Mouse (Mus musculus): ENCODE results near the gene Hoxa4. TPM values are rescaled to one million over a fixed set of nuclear protein-coding genes. Genes with fewer than 3 reads are reported as not detected.

Gene Hoxa4
- polyA plus RNA-seq, 1 experiment from 2014 or later, result 0.13 TPM

GRCm38 (mm10) chr6:52200751-52201250 is 9.2 kb upstream of the Hoxa4 start:
- H3K27ac ChIP-seq (ENCODE audit: low read depth), result no peak overlapping the region
- TF ChIP-seq EP300 (IDR thresholded peaks at IDR 0.05; ENCODE audit: low read depth) (no peak), CTCF (IDR thresholded peaks at IDR 0.05; ENCODE audit: low read depth) (no peak)
- no peak overlapping the region for H3K9ac ChIP-seq (replicated peaks)
- H3K27me3 ChIP-seq (ENCODE audit: insufficient read depth, low read length), result peaks cover 79% of the 10 kb centered on the region
- DNase-seq (no peak), ATAC-seq (no peak)
- H3K4me3 ChIP-seq (ENCODE audit: low read depth, low read length), result no peak overlapping the region
- no peaks in the 10 kb centered on the region for H3K9me3 ChIP-seq (ENCODE audit: low read length)
- H3K4me2 ChIP-seq (ENCODE audit: low read depth, low read length), result no peak overlapping the region
- H3K36me3 ChIP-seq (replicated peaks; ENCODE audit: insufficient read depth, low read length), result no peaks in the 10 kb centered on the region
- H3K4me1 ChIP-seq (ENCODE audit: insufficient read depth), result peaks cover 4% of the 10 kb centered on the region; the same call in 1 of the 2 replicates
- 61% methylated on average over 10 of the region's 10 CpGs for WGBS (ENCODE audit: insufficient replicate concordance)

- Histone ChIP-seq H3K4me1 (ENCODE audit: insufficient read depth) (peaks cover 4% of the 10 kb centered on the region; the same call in 1 of the 2 replicates), H3K4me2 (ENCODE audit: low read depth, low read length) (no peak overlapping the region), H3K9me3 (ENCODE audit: low read length) (no peaks in the 10 kb centered on the region), H3K9ac (replicated peaks) (no peak overlapping the region), H3K36me3 (replicated peaks; ENCODE audit: insufficient read depth, low read length) (no peaks in the 10 kb centered on the region), H3K4me3 (ENCODE audit: low read depth, low read length) (no peak overlapping the region), H3K27me3 (ENCODE audit: insufficient read depth, low read length) (peaks cover 73% of the 10 kb centered on the region), H3K27ac (ENCODE audit: low read depth) (no peak overlapping the region)
- 47% methylated on average over 30 of the region's 30 CpGs for WGBS (ENCODE audit: insufficient replicate concordance)
- DNase-seq (no peak), ATAC-seq (no peak)
- no peak for TF ChIP-seq CTCF (IDR thresholded peaks at IDR 0.05; ENCODE audit: low read depth)
- TF ChIP-seq EP300 (IDR thresholded peaks at IDR 0.05; ENCODE audit: low read depth), result no peak
Observed at GRCm38 (mm10) chr6:52200073-52200750, 8.7 kb upstream of the Hoxa4 start.

GRCm38 (mm10) chr6:52197271-52197670 is 5.7 kb upstream of the Hoxa4 start:
- ATAC-seq, result 0 out of 2 replicates have a peak, but pooled peaks have one; percentile 60
- TF ChIP-seq EP300 (IDR thresholded peaks at IDR 0.05; ENCODE audit: low read depth) (no peak), CTCF (IDR thresholded peaks at IDR 0.05; ENCODE audit: low read depth) (peak; percentile 59)
- H3K4me2 ChIP-seq (ENCODE audit: low read depth, low read length), result no peak overlapping the region

GRCm38 (mm10) chr6:52196811-52197210 is 5.3 kb upstream of the Hoxa4 start:
- Histone ChIP-seq H3K9me3 (ENCODE audit: low read length) (no peaks in the 10 kb centered on the region), H3K9ac (replicated peaks) (no peak overlapping the region), H3K4me1 (ENCODE audit: insufficient read depth) (peaks cover 9% of the 10 kb centered on the region), H3K4me3 (ENCODE audit: low read depth, low read length) (no peak overlapping the region), H3K36me3 (replicated peaks; ENCODE audit: insufficient read depth, low read length) (no peaks in the 10 kb centered on the region), H3K27ac (ENCODE audit: low read depth) (no peak overlapping the region), H3K4me2 (ENCODE audit: low read depth, low read length) (no peak overlapping the region), H3K27me3 (ENCODE audit: insufficient read depth, low read length) (peaks cover 65% of the 10 kb centered on the region)
- no peak for DNase-seq
- ATAC-seq, result no peak
- no peak for TF ChIP-seq EP300 (IDR thresholded peaks at IDR 0.05; ENCODE audit: low read depth)
- no peak for TF ChIP-seq CTCF (IDR thresholded peaks at IDR 0.05; ENCODE audit: low read depth)
- WGBS (ENCODE audit: insufficient replicate concordance), result 51% methylated on average over 9 of the region's 9 CpGs

More at GRCm38 (mm10) chr6:52197271-52197670, 5.7 kb upstream of the Hoxa4 start:
- DNase-seq, result no peak
- Histone ChIP-seq H3K4me1 (ENCODE audit: insufficient read depth) (peaks cover 4% of the 10 kb centered on the region), H3K9ac (replicated peaks) (no peak overlapping the region), H3K36me3 (replicated peaks; ENCODE audit: insufficient read depth, low read length) (no peaks in the 10 kb centered on the region), H3K27ac (ENCODE audit: low read depth) (no peak overlapping the region), H3K27me3 (ENCODE audit: insufficient read depth, low read length) (peaks cover 62% of the 10 kb centered on the region), H3K4me3 (ENCODE audit: low read depth, low read length) (no peak overlapping the region), H3K9me3 (ENCODE audit: low read length) (no peaks in the 10 kb centered on the region)
- WGBS (ENCODE audit: insufficient replicate concordance), result 51% methylated on average over 10 of the region's 10 CpGs

- no peak overlapping the region for H3K4me2 ChIP-seq (ENCODE audit: low read depth, low read length)
- 53% methylated on average over 10 of the region's 10 CpGs for whole genome bisulfite sequencing (ENCODE audit: insufficient replicate concordance)
Observed at GRCm38 (mm10) chr6:52194690-52195089, 3.1 kb upstream of the Hoxa4 start.

GRCm38 (mm10) chr6:52191860-52192550 is 452 bp upstream of the Hoxa4 start:
- H3K4me1 ChIP-seq (ENCODE audit: insufficient read depth), result peaks cover 9% of the 10 kb centered on the region
- 2% methylated on average over 29 of the region's 55 CpGs for WGBS (ENCODE audit: insufficient replicate concordance)
- H3K9me3 ChIP-seq (ENCODE audit: low read length), result no peaks in the 10 kb centered on the region

More at GRCm38 (mm10) chr6:52194690-52195089, 3.1 kb upstream of the Hoxa4 start:
- H3K9me3 ChIP-seq (ENCODE audit: low read length), result no peaks in the 10 kb centered on the region
- peaks cover 9% of the 10 kb centered on the region for H3K4me1 ChIP-seq (ENCODE audit: insufficient read depth)
- no peaks in the 10 kb centered on the region for H3K36me3 ChIP-seq (replicated peaks; ENCODE audit: insufficient read depth, low read length)
- no peak overlapping the region for H3K9ac ChIP-seq (replicated peaks)
- H3K27ac ChIP-seq (ENCODE audit: low read depth), result no peak overlapping the region
- no peak for TF ChIP-seq CTCF (IDR thresholded peaks at IDR 0.05; ENCODE audit: low read depth)
- TF ChIP-seq EP300 (IDR thresholded peaks at IDR 0.05; ENCODE audit: low read depth), result no peak
- peaks cover 63% of the 10 kb centered on the region for H3K27me3 ChIP-seq (ENCODE audit: insufficient read depth, low read length)
- ATAC-seq, result no peak
- no peak for DNase-seq
- no peak overlapping the region for H3K4me3 ChIP-seq (ENCODE audit: low read depth, low read length)

More at GRCm38 (mm10) chr6:52191860-52192550, 452 bp upstream of the Hoxa4 start:
- peak overlapping the region; percentile 50 for H3K9ac ChIP-seq (replicated peaks)
- H3K4me2 ChIP-seq (ENCODE audit: low read depth, low read length), result peak overlapping the region; percentile 73
- H3K27ac ChIP-seq (ENCODE audit: low read depth), result no peak overlapping the region
- DNase-seq (peak; percentile 82), ATAC-seq (peak; percentile 84)
- TF ChIP-seq EP300 (IDR thresholded peaks at IDR 0.05; ENCODE audit: low read depth) (no peak), CTCF (IDR thresholded peaks at IDR 0.05; ENCODE audit: low read depth) (no peak)
- no peaks in the 10 kb centered on the region for H3K36me3 ChIP-seq (replicated peaks; ENCODE audit: insufficient read depth, low read length)
- H3K27me3 ChIP-seq (ENCODE audit: insufficient read depth, low read length), result peaks cover 70% of the 10 kb centered on the region
- peak overlapping the region; percentile 55 for H3K4me3 ChIP-seq (ENCODE audit: low read depth, low read length)
